Mouse (Mus musculus) lung, postnatal 14 days (tissue): ENCODE results near the gene Nectin4.

Source experiments
- DNase-seq: peaks from one replicate; pipeline ENCODE4 v3.0.0; 2021

Nectin4 gene

GRCm38 (mm10) chr1:171360253-171360652 is 9.6 kb upstream of the Nectin4 start:
- no peak for DNase-seq

GRCm38 (mm10) chr1:171360656-171361055 is 9.2 kb upstream of the Nectin4 start, which contains the start of gene Klhdc9:
Gene Klhdc9, minus strand, starts transcription at chr1:171360798.
- DNase-seq: peak; percentile 75

GRCm38 (mm10) chr1:171361106-171362103 is 8.5 kb upstream of the Nectin4 start:
- peak; percentile 80 for DNase-seq

DNA sequence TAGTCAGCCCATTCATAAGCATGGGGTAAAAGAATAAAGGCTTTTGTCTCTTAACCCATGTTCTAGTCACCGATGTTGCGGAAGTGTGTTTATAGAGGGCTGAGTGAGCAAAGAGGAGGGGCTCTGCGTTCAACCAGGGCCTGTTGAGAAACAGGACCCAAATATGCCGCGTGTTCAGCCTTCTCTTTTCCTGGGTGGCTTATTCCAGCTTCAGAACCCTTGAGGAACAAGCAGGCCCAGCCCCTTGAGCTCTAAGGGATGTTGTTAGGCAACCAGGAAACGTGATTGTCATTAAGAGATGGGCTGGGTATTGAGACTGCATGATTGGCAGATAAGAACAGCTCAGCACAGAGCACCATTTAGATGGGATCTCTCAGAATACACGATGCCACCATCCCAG is 4.0 kb upstream of the Nectin4 start:
- no peak for DNase-seq

DNA sequence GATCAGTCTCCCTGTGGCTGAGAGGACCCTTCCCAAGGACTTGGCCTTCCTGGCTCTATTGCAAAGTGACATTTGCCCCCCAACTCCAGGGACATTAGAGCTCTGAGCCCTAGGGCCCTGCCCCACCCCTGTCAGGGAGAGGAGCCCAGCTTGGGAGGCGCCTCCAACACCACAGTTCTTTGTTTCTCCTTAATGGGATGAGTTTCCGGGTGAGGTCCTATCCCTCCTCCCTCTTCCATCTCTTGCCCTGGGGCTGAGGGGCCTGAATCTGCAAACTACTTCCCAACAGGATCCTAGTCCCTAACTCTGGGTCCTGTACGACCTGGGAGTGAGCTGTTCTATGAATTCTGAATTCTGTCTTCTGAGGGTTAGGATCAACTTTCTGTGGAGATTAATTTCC is 3.0 kb downstream of the Nectin4 start:
- no peak for DNase-seq

GRCm38 (mm10) chr1:171373946-171374345 is 4.0 kb downstream of the Nectin4 start:
- DNase-seq: no peak

DNA sequence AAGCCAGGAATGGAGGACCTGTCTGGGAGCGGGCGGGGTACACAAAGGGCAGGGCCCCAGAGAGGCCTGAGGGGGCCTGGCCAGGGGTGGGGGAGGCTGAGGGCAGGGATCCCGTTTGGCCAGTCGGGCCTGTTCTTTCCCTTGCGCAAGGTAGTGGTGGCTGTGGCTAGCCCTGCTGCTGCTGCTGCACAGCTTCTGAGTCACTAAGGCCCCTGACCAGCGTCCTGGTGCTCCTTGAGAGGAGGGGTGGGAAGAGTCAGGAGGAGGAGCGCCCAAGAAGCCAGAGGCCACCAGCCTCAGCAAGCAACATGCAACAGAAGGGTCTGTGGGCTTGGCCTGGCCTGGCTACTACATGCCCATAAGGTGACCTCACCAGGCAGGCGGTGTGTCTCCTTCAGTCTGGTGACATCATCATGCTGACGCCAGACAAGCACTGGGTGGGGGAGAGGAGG is 5.8 kb downstream of the Nectin4 start:
- DNase-seq: peak; percentile 76

DNA sequence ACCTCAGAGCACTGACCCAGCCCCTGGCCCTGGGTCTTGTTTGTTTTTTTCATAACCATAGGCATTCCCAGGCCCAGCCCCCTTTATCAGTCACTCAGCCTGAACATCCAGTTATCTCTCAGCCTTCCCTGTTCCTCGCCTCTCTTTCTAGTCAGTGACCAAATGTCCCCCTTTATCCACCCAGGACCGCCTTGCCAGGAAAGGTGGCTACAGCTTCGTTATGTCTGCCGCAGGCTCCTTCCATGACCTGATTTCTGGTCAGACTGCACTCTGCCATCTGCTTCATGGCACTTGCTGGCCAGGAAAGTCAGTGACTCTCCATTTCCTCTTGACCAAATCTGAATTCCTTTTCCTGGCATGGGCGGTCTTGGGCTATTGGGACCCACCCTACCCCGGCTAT is 8.4 kb downstream of the Nectin4 start:
- DNase-seq: no peak

- DNase-seq: peak; percentile 87
Measured at GRCm38 (mm10) chr1:171379935-171380599, 10.2 kb downstream of the Nectin4 start.

DNA sequence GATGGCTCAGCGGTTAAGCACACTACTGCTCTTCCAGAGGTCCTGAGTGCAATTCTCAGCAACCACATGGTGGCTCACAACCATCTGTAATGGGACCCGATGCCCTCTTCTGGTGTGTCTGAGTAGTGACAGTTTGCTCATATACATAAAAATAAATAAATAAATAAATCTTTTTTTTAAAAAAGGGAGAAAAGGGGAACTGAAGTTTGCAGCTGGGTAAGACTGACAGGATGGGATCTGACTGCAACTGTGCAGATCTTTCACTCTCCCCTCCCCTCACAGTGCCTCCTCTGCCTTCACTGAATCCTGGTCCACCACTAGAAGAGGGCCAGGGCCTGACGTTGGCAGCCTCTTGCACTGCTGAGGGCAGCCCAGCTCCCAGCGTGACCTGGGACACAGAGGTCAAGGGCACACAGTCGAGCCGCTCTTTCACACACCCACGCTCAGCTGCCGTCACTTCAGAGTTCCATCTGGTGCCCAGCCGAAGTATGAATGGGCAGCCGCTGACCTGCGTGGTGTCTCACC is 12.3 kb downstream of the Nectin4 start:
- DNase-seq: no peak

GRCm38 (mm10) chr1:171384361-171384760 is 14.5 kb downstream of the Nectin4 start:
- DNase-seq: no peak

DNA sequence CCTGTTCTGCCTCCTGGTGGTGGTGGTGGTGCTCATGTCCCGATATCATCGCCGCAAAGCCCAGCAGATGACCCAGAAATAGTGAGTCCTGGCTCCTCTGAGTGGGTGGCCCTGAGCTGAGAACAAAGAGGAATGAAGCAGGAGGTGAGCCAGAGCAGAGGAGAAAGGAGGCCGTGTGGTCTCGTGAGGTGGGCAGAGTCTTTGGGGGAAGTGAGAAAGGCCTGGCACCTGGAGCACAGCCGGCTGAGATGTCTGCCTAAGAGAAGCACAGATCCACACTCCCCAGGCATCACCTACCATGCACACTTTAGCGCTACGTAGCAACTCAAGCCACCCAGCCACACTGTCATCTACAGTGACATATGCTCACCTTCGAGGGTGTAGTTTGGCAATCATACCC is 15.3 kb downstream of the Nectin4 start:
- DNase-seq: no peak

DNA sequence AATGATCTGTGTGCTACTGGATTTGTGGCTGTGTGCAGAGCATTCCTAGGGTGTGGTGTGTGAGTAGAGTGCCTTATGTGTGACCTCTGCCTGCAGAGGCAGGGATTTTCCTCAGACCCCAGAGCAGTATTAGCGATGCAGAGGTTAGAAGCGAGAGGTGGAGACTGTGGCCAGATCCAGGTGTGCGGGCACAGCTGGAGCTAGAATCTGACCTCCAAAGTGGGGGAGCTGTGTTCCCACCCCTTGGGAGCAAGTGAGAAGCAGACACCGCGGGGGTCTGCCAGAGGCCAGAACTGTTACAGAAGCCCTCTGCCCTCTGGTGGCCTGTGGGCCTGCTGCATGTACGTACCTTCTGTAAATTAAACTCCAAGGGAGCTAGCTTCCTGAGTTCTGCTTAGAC is 17.2 kb downstream of the Nectin4 start:
- no peak for DNase-seq

DNA sequence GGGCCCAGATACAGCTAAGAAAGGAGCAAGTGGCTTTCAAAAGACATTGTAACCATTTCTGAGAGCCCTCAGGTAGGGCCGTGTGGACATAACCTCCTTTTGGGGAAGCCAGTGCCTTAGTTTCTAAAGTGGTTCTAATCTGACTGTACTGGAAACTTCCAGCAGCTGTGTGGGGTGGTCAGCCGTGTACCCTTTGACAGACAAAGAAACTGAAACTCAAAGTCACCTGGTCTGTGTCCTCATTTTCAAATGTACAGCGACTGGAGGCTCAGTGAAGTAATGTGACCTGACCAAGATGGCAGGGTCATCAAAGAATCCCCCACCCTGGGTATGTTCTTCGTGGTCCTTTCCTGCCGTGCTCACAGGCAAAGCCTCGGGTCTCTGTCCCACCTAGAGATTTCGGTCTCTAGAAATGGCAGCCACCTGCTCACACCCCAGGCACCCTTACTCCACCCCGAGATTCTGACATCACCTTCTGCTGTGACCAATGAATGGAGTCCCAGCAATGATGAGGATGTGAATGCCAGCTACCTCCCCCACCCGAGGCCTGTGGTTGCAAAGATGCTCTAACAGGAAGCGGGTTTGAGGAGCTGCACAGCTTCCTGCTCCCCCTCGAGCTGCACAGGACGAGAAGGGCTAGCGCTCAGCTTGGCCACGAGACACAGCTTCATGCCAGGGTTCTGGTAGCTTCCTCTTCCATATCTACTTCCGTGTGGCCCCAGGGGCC is 18.6 kb downstream of the Nectin4 start, which contains the start of gene Arhgap30:
TSS of gene Arhgap30 (plus strand) at position 579 of the 727 bp plus-strand sequence.
- peak; percentile 51 for DNase-seq

DNA sequence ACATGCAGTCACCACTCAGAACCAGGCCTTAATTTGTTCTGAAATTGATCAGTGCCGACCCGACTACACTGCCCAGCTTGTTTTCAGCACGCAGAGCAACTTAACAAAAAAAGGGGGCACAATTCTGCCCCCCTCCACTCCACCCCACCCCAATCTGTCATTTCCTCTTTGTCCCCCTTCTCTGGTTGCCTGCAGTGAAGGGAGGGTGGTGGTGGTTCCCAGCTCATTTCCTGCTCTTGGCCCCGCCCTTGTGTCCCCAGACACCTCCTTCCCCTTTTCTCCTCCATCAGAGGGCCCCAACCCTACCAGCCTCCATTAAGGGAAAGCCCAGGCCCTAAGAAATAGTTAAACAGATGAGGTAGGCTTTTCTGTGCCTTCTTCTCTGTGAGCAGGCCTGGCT is 20.2 kb downstream of the Nectin4 start:
- peak; percentile 49 for DNase-seq

GRCm38 (mm10) chr1:171401821-171402220 is 31.9 kb downstream of the Nectin4 start:
- no peak for DNase-seq

GRCm38 (mm10) chr1:171402991-171403390 is 33.1 kb downstream of the Nectin4 start:
- no peak for DNase-seq

- no peak for DNase-seq
Measured at GRCm38 (mm10) chr1:171407263-171407662, 37.4 kb downstream of the Nectin4 start.

GRCm38 (mm10) chr1:171410231-171410630 is 40.3 kb downstream of the Nectin4 start:
- DNase-seq: no peak

- DNase-seq: peak; percentile 96
Measured at GRCm38 (mm10) chr1:171410947-171411484, 41.1 kb downstream of the Nectin4 start, which contains the start of gene Usf1. Gene Usf1, plus strand, starts transcription at chr1:171411313.

GRCm38 (mm10) chr1:171411492-171411941 is 41.6 kb downstream of the Nectin4 start:
- DNase-seq: no peak

DNA sequence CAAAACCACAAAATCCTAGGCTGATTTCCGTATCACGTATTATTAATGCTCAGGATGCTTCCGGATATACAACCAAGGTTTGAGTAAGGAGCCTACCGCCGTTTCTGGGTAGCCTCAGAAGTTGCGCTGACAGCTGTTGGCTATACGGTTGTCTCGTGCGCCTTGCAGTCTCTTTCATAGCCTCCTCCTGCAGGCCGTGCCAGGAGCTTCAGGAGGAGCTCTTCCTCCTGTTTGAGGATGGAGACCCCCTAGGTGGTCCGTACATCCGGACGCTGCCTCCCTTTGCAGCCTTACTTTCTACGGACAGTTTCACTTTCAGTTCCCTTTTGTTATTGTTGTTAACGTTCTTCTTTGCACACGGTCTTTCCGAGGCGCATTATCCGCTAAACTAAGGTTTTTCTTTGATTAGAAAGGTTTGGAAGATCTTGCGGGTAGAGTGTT is 42.1 kb downstream of the Nectin4 start:
- peak; percentile 32 for DNase-seq
